Mouse (Mus musculus) liver, embryonic 14.5 days (tissue): Measurements from ENCODE around the gene Creb5. TPM values are rescaled to one million over a fixed set of nuclear protein-coding genes. Genes with fewer than 3 reads are reported as not detected.

Source experiments
- ATAC-seq: fragments of 200-750 bp; cut with Nextera tagmentation; 2 replicates; pipeline ENCODE4 v1.8.0; 2017; ENCODE audit warnings: moderate number of reproducible peaks, mild to moderate bottlenecking, moderate library complexity; ENCODE audit not compliant: insufficient read depth
- DNase-seq, 3 experiments: peaks; one replicate each; pipeline ENCODE4 v3.0.0-alpha.2; 2012 to 2013; ENCODE audit warnings: low read depth in 3 of 3, low spot score in 3 of 3
- H3K27ac ChIP-seq: fragments of 300-500 bp; sonication (generic); 2 replicates; pipeline ENCODE4 v1.5.1; 2014; ENCODE audit warnings: moderate library complexity, mild to moderate bottlenecking, control low read depth, inconsistent platforms
- H3K27me3 ChIP-seq: fragments of 300-500 bp; sonication (generic); 2 replicates; pipeline ENCODE4 v1.6.1; 2014; ENCODE audit warnings: mild to moderate bottlenecking, low read length, moderate library complexity; ENCODE audit not compliant: control insufficient read depth, insufficient read depth
- H3K36me3 ChIP-seq: fragments of 300-500 bp; sonication (generic); replicated peaks from 2 replicates; pipeline ENCODE4 v1.6.1; 2014; ENCODE audit warnings: low read depth; ENCODE audit not compliant: control insufficient read depth, insufficient read depth
- H3K4me1 ChIP-seq, 2 experiments: fragments of 200-500 bp in 1 of 2; fragments of 300-500 bp in 1 of 2; sonication (generic) in 1 of 2; replicated peaks; 2 replicates each; pipeline ENCODE4 v1.6.1; 2012 to 2014; ENCODE audit warnings: antibody characterized with exemption in 1 of 2, inconsistent platforms in 1 of 2, low read length in 1 of 2; ENCODE audit not compliant: control insufficient read depth in 2 of 2, insufficient read depth in 2 of 2
- H3K4me2 ChIP-seq: fragments of 300-500 bp; sonication (generic); 2 replicates; pipeline ENCODE4 v1.6.1; 2014; ENCODE audit warnings: low read depth, mild to moderate bottlenecking, control low read depth, moderate library complexity
- H3K4me3 ChIP-seq, 2 experiments: fragments of 200-500 bp in 1 of 2; fragments of 300-500 bp in 1 of 2; sonication (generic) in 1 of 2; 2 replicates each; pipeline ENCODE4 v1.5.1; 2012 to 2014; ENCODE audit warnings: low read depth in 2 of 2, low read length in 2 of 2, mild to moderate bottlenecking in 2 of 2, control low read depth in 1 of 2, inconsistent platforms in 1 of 2, moderate library complexity in 1 of 2; ENCODE audit not compliant: insufficient read depth in 1 of 2
- H3K9ac ChIP-seq: fragments of 300-500 bp; sonication (generic); replicated peaks from 2 replicates; pipeline ENCODE4 v1.6.1; 2014; ENCODE audit warnings: mild to moderate bottlenecking, control low read depth, moderate library complexity
- H3K9me3 ChIP-seq: fragments of 300-500 bp; sonication (generic); 2 replicates; pipeline ENCODE4 v1.6.1; 2016; ENCODE audit warnings: low read length, mixed read lengths; ENCODE audit not compliant: control insufficient read depth
- CTCF ChIP-seq: IDR thresholded peaks from 2 replicates; pipeline ENCODE4 v1.5.1; 2016; ENCODE audit warnings: antibody characterized with exemption, low read depth, control low read depth
- EP300 ChIP-seq: IDR thresholded peaks from 2 replicates; pipeline ENCODE4 v1.6.1; 2016; ENCODE audit warnings: antibody characterized with exemption, low read depth
- WGBS: fragments of 180-500 bp; shearing (Covaris S2); extraction: QIAGEN DNeasy Blood & Tissue Kit; methylation state at CpG from one replicate; pipeline ENCODE4 v1.1.7; 2014; ENCODE audit not compliant: insufficient replicate concordance; 5-methylcytosine and 5-hydroxymethylcytosine counted together
- polyA plus RNA-seq, 2 experiments: library from polyadenylated mRNA; depleted of rRNA in 1 of 2; stranded (reverse) in 1 of 2; unstranded in 1 of 2; fragments of >200 nt; fragmentation: Nextera tagmentation in 1 of 2; extraction: Ambion mirVana in 1 of 2; gene quantifications; 2 replicates each; pipeline versions ENCODE4 v1.2.1 to v1.2.3; 2012 to 2014

Gene Creb5
- polyA plus RNA-seq, 2 experiments: 0.04 to 0.06 TPM

DNA sequence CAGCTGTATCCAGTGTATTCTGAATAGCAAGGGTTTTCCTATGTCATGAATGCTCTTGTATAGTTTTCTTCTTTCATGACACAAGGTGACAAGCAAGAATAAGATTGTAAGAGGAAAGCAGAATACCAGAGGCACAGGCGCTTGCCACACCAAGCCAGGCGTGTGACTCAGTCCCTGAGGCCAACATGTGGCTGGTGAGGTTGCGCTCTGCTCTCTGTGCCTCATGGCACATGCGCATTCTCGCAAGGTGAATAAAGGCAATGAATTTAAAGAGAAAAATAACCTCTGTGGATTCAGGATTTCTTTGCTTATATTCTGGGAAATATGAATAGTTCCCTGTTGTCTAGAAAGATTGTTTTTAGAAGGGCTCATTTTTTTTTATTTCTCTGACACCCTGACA, 169.0 kb downstream of the Creb5 start:
- DNase-seq (no peak), ATAC-seq (no peak)
- no peak overlapping the region for H3K27ac ChIP-seq
- H3K9ac ChIP-seq: no peak overlapping the region
- H3K4me1 ChIP-seq: no peaks in the 10 kb centered on the region; a peak in 1 of 4 replicates
- no peaks in the 10 kb centered on the region for H3K27me3 ChIP-seq
- no peak for TF ChIP-seq CTCF
- TF ChIP-seq EP300: no peak
- H3K4me2 ChIP-seq: no peak overlapping the region
- WGBS: 67% methylated on average over 5 of the region's 5 CpGs
- H3K9me3 ChIP-seq: no peaks in the 10 kb centered on the region
- no peaks in the 10 kb centered on the region for H3K36me3 ChIP-seq
- no peak overlapping the region for H3K4me3 ChIP-seq

DNA sequence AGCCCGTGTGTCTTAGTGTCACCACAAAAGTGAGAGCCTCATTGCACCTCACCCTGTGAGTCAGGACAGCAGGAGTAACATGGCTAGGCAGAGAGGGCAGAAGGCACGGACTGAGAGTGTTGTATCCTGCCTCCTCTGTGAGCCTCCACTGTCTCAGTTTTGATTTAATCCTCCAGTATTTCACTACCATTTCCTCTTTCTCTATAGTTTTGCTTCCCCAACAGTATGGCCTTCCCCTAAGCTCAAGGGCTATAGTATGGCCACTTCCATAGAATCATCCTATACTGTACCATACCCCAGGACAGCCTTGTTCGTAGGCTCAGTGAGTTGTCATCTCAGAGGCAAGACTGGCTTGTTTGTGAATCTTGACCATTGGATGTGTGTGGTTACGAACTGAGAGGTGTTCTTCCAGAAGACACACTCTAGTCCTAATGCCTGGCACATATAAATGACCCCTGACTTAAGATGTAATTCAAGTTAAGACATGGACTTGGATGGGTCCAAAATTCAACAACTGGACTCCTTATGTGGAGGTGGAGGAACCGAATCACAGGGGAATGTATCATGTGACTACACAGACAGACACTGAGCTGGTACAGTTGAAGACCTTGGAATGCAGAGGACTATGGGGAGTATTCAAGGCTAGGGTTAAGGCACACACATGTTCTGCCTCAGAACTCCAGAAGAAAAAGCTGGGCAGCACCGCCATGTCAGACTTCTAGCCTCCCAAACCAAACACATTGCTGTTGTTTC, 173.1 kb downstream of the Creb5 start:
- DNase-seq: no peak
- 53% methylated on average over 6 of the region's 6 CpGs for WGBS
- H3K4me1 ChIP-seq: no peaks in the 10 kb centered on the region
- H3K9ac ChIP-seq: no peak overlapping the region
- TF ChIP-seq EP300 (no peak), CTCF (no peak)
- H3K4me3 ChIP-seq: no peak overlapping the region
- H3K27ac ChIP-seq: no peak overlapping the region
- no peak overlapping the region for H3K4me2 ChIP-seq
- ATAC-seq: no peak
- no peaks in the 10 kb centered on the region for H3K27me3 ChIP-seq
- H3K36me3 ChIP-seq: no peaks in the 10 kb centered on the region
- H3K9me3 ChIP-seq: no peaks in the 10 kb centered on the region

DNA sequence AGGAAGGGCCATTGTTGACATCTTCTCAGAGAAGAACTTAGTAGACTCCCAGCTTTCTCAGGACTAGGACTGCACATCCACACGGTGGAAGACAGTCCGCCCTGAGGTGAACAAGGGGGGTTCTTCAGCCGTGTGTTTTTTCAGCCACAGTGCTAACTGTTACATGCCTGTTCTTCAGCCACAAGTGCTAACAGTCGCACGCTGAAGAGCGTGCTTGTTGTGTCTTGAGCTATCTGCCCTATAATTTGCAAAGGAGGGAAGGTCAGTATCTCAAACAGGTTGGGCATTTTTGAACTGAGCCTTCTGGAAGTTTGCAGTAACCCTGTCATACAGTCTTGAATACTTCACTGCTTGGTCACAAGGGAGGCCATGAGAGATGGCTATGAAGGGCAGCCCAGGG, 174.0 kb downstream of the Creb5 start:
- 77% methylated on average over 6 of the region's 6 CpGs for whole genome bisulfite sequencing
- Histone ChIP-seq H3K9me3 (no peaks in the 10 kb centered on the region), H3K4me1 (no peaks in the 10 kb centered on the region), H3K9ac (no peak overlapping the region), H3K27ac (no peak overlapping the region), H3K4me2 (no peak overlapping the region), H3K4me3 (no peak overlapping the region), H3K27me3 (no peaks in the 10 kb centered on the region), H3K36me3 (no peaks in the 10 kb centered on the region)
- TF ChIP-seq CTCF: no peak
- TF ChIP-seq EP300: no peak
- no peak for ATAC-seq
- DNase-seq: no peak

DNA sequence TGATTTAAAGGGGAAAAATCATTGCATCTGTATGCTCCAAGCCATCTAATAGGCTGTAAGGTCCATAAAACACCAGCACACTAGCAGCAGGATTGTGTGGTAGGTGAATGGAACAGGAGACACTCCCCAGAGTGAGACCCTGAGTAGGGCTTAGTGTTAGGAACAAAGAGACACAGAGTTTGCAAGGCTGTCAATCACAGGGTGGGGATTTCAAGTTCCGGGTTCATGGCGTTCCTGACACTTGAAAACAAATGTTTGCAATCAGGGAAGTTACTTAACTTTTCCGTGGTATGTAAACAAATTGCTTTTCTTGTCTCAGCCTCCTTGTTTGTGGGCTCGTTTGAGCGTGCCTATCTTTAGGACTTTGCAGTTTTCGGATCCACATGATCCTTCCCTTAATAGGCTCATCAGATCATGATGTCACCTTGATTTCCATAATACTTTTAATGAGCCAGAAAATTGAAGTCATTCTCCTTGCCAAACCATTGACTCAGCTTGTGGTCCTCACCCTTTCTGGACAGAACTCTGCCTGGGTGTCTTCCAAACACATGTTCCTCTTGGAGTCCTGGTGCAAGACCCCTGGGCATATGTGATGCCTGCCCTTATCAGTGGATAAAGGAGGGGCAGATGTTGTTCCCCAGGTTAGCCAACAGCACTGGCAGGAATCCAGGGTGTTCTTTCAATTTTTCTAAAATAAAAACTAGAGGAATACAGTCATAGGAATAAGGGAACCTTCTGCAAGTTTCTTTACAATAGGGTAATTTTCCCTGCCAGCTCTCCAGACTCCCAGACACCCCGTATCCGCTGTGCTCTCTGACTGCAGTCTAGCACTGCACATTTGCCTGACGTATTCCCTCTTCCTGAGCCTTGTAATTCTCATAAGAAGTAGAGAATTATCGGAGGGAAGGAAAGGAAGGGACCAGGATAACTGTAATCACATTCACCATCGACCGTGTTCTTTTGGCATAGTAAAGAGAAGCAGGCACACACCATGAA, 175.0 kb downstream of the Creb5 start:
- 55% methylated on average over 12 of the region's 12 CpGs for WGBS
- Histone ChIP-seq H3K27ac (no peak overlapping the region), H3K4me3 (no peak overlapping the region), H3K4me2 (no peak overlapping the region), H3K9me3 (no peaks in the 10 kb centered on the region), H3K4me1 (no peaks in the 10 kb centered on the region), H3K9ac (no peak overlapping the region), H3K36me3 (no peaks in the 10 kb centered on the region), H3K27me3 (no peaks in the 10 kb centered on the region)
- TF ChIP-seq EP300 (no peak), CTCF (no peak)
- DNase-seq (no peak), ATAC-seq (no peak)

DNA sequence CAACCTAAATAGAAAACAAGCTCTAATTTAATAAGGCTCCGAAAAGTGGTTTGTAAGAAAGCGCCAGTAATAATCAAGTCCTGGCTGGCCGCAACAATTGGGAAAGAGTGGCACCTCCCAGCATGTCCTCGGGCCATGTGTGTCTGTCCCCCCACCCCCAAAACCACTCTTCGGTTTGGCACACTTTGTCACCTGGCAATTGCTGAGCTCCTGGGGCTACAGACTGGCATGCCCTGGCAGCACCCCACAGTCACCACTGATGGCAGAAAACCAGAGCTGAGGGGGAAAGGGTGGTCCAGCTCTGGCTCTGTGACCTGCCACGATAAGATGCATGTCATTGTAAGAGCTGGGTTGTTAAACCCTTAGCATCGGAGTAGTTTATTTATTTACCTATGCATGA, 175.7 kb downstream of the Creb5 start:
- no peaks in the 10 kb centered on the region for H3K36me3 ChIP-seq
- H3K27ac ChIP-seq: no peak overlapping the region
- WGBS: 65% methylated on average over 7 of the region's 7 CpGs
- no peaks in the 10 kb centered on the region for H3K9me3 ChIP-seq
- TF ChIP-seq CTCF (no peak), EP300 (no peak)
- no peaks in the 10 kb centered on the region for H3K4me1 ChIP-seq
- no peaks in the 10 kb centered on the region for H3K27me3 ChIP-seq
- no peak for ATAC-seq
- H3K4me2 ChIP-seq: no peak overlapping the region
- no peak overlapping the region for H3K9ac ChIP-seq
- H3K4me3 ChIP-seq: no peak overlapping the region
- DNase-seq: no peak
